Mouse (Mus musculus): ENCODE measurements around the gene Smim23. TPM values are rescaled to one million over a fixed set of nuclear protein-coding genes. Genes with fewer than 3 reads are reported as not detected.

Gene Smim23
- not detected for polyA plus RNA-seq (2015; fragmentation: Illumina TruSeq; extraction: RNeasy Lipid Tissue Mini Kit (QIAGEN cat#74804); ENCODE audit: insufficient read depth, low read depth, low replicate concordance)

DNA sequence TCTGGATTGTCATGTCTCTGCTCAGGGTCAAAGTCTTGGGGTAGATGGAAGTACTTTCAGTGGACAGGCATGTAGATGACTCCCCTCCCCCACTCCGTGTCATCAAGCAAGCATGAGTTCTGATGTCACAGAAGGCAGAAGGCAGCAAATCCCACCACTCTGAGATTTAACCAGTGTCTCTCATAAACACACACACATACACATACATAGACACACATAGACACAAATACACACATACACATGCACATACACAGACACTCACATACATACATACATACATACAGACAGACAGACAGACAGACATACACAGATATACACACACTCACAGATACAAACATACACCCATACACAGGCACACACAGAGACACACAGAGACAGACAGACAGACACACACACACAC, at the start of gene Smim23:
Gene Smim23 (minus strand): TSS at position 101 of the 400 bp plus-strand sequence.

Other genes starting within 250 kb of the Smim23 start
- 6.0 TPM for gene Fbxw11, start 181.9 kb downstream of the Smim23 start, polyA plus RNA-seq (2015; fragmentation: Illumina TruSeq; extraction: RNeasy Lipid Tissue Mini Kit (QIAGEN cat#74804); ENCODE audit: insufficient read depth, low read depth, low replicate concordance)

All from pancreas, adult 10 weeks (tissue).